Mouse (Mus musculus) spleen, embryonic (tissue): ENCODE results near the gene Vwa3b.
"Not testable (repeated sequence)": the region's sequence is repeated elsewhere in the genome, so short reads cannot be mapped to it uniquely, and the experiment has no call there.

ENCODE experiments used
- CTCF ChIA-PET: fragments of 350-600 bp; sonication (Branson Sonifier 250); formaldehyde crosslinking; loops from one replicate; lab custom pipeline; 2022; lab: Charles Lee

Vwa3b gene

GRCm38 (mm10) chr1:37025962-37026686 lies at the start of gene Vwa3b:
Gene Vwa3b (plus strand): TSS chr1:37026596.
- CTCF ChIA-PET = no interaction called here

- CTCF ChIA-PET = no interaction called here
Observed at GRCm38 (mm10) chr1:36976770-36977169, 49.6 kb upstream of the Vwa3b start.

- CTCF ChIA-PET = interaction anchor here (0.7 kb wide), 1 partner anchor 229 kb away, joined by 3 read pairs; no protein-coding TSS in a partner anchor
Observed at GRCm38 (mm10) chr1:36982191-36982961, 44.0 kb upstream of the Vwa3b start.

GRCm38 (mm10) chr1:36983754-36984153 lies 42.6 kb upstream of the Vwa3b start:
- CTCF ChIA-PET = no interaction called here

GRCm38 (mm10) chr1:36984406-36984805 lies 42.0 kb upstream of the Vwa3b start:
- CTCF ChIA-PET = no interaction called here

- CTCF ChIA-PET = no interaction called here
Observed at GRCm38 (mm10) chr1:36985896-36986295, 40.5 kb upstream of the Vwa3b start.

- CTCF ChIA-PET = no interaction called here
Observed at GRCm38 (mm10) chr1:36986396-36987160, 39.8 kb upstream of the Vwa3b start.

GRCm38 (mm10) chr1:36987172-36988148 lies 38.9 kb upstream of the Vwa3b start:
- CTCF ChIA-PET = no interaction called here

- CTCF ChIA-PET = no interaction called here
Observed at GRCm38 (mm10) chr1:36988161-36988560, 38.2 kb upstream of the Vwa3b start.

GRCm38 (mm10) chr1:36988561-36988960 lies 37.8 kb upstream of the Vwa3b start:
- CTCF ChIA-PET = no interaction called here

- CTCF ChIA-PET = no interaction called here
Observed at GRCm38 (mm10) chr1:36994296-36994695, 32.1 kb upstream of the Vwa3b start.

- CTCF ChIA-PET = no interaction called here
Observed at GRCm38 (mm10) chr1:36995760-36996159, 30.6 kb upstream of the Vwa3b start.

- CTCF ChIA-PET = interaction anchor here (0.6 to 0.7 kb wide), 2 partner anchors 45 to 62 kb away, joined by 3 to 15 read pairs; no protein-coding TSS in a partner anchor
Observed at GRCm38 (mm10) chr1:36996561-36997213, 29.7 kb upstream of the Vwa3b start.

GRCm38 (mm10) chr1:37000307-37000706 lies 26.1 kb upstream of the Vwa3b start:
- CTCF ChIA-PET = no interaction called here

GRCm38 (mm10) chr1:37001636-37002315 lies 24.6 kb upstream of the Vwa3b start:
- CTCF ChIA-PET = interaction anchor here (0.6 kb wide), 2 partner anchors 8 to 20 kb away, joined by 3 read pairs; no protein-coding TSS in a partner anchor

GRCm38 (mm10) chr1:37002316-37003008 lies 23.9 kb upstream of the Vwa3b start:
- CTCF ChIA-PET = no interaction called here

GRCm38 (mm10) chr1:37004533-37004932 lies 21.9 kb upstream of the Vwa3b start:
- CTCF ChIA-PET = interaction anchor here (0.8 kb wide), 1 partner anchor 36 kb away, joined by 3 read pairs; no protein-coding TSS in a partner anchor

GRCm38 (mm10) chr1:37005036-37005435 lies 21.4 kb upstream of the Vwa3b start:
- CTCF ChIA-PET = interaction anchor here (0.8 kb wide), 1 partner anchor 36 kb away, joined by 3 read pairs; no protein-coding TSS in a partner anchor

GRCm38 (mm10) chr1:37006529-37006928 lies 19.9 kb upstream of the Vwa3b start:
- CTCF ChIA-PET = not testable (repeated sequence)
